Mouse (Mus musculus): ENCODE measurements around the gene H2-D1.
"Not testable (repeated sequence)": the region's sequence is repeated elsewhere in the genome, so short reads cannot be mapped to it uniquely, and the experiment has no call there.

Gene H2-D1

GRCm38 (mm10) chr17:35262664-35263522 lies at the start of gene H2-D1:
H2-D1 (plus strand) TSS chr17:35262730.
- peak; percentile 96 for DNase-seq (ENCODE audit: low spot score)

GRCm38 (mm10) chr17:35213071-35213470 lies 49.5 kb upstream of the H2-D1 start:
- no peak for DNase-seq (ENCODE audit: low spot score)

- no peak for DNase-seq (ENCODE audit: low spot score)
Observed at GRCm38 (mm10) chr17:35218516-35219193, 43.9 kb upstream of the H2-D1 start.

- DNase-seq (ENCODE audit: low spot score) = no peak
Observed at GRCm38 (mm10) chr17:35219601-35220041, 42.9 kb upstream of the H2-D1 start.

GRCm38 (mm10) chr17:35220156-35220952 lies 42.2 kb upstream of the H2-D1 start, which contains the start of gene Gm16181:
Gm16181 (plus strand) TSS chr17:35220834.
- no peak for DNase-seq (ENCODE audit: low spot score)

- no peak for DNase-seq (ENCODE audit: low spot score)
Observed at GRCm38 (mm10) chr17:35222299-35222698, 40.2 kb upstream of the H2-D1 start.

- DNase-seq (ENCODE audit: low spot score) = no peak
Observed at GRCm38 (mm10) chr17:35224641-35225040, 37.9 kb upstream of the H2-D1 start.

GRCm38 (mm10) chr17:35225456-35225855 lies 37.1 kb upstream of the H2-D1 start:
- DNase-seq (ENCODE audit: low spot score) = no peak

- no peak for DNase-seq (ENCODE audit: low spot score)
Observed at GRCm38 (mm10) chr17:35226561-35227046, 35.9 kb upstream of the H2-D1 start.

GRCm38 (mm10) chr17:35231022-35231421 lies 31.5 kb upstream of the H2-D1 start:
- DNase-seq (ENCODE audit: low spot score) = no peak

- DNase-seq (ENCODE audit: low spot score) = peak; percentile 89
Observed at GRCm38 (mm10) chr17:35232043-35232442, 30.5 kb upstream of the H2-D1 start.

- no peak for DNase-seq (ENCODE audit: low spot score)
Observed at GRCm38 (mm10) chr17:35232659-35233058, 29.9 kb upstream of the H2-D1 start.

- DNase-seq (ENCODE audit: low spot score) = peak; percentile 57
Observed at GRCm38 (mm10) chr17:35233114-35233980, 29.2 kb upstream of the H2-D1 start, which contains the start of gene Atp6v1g2. Atp6v1g2 (plus strand) TSS chr17:35233660.

GRCm38 (mm10) chr17:35234090-35234489 lies 28.4 kb upstream of the H2-D1 start:
- DNase-seq (ENCODE audit: low spot score) = not testable (repeated sequence)

GRCm38 (mm10) chr17:35234903-35235302 lies 27.6 kb upstream of the H2-D1 start:
- DNase-seq (ENCODE audit: low spot score) = peak; percentile 64

GRCm38 (mm10) chr17:35235614-35236389 lies 26.7 kb upstream of the H2-D1 start, which contains the start of gene Nfkbil1:
Nfkbil1 (minus strand) TSS chr17:35235792.
- DNase-seq (ENCODE audit: low spot score) = peak; percentile 97

GRCm38 (mm10) chr17:35236390-35236746 lies 26.2 kb upstream of the H2-D1 start:
- DNase-seq (ENCODE audit: low spot score) = peak; percentile 96

GRCm38 (mm10) chr17:35236996-35237395 lies 25.5 kb upstream of the H2-D1 start:
- no peak for DNase-seq (ENCODE audit: low spot score)

GRCm38 (mm10) chr17:35237504-35237903 lies 25.0 kb upstream of the H2-D1 start:
- no peak for DNase-seq (ENCODE audit: low spot score)

- no peak for DNase-seq (ENCODE audit: low spot score)
Observed at GRCm38 (mm10) chr17:35239700-35240099, 22.8 kb upstream of the H2-D1 start.

Data from MN1 (cell line).